Mouse (Mus musculus): ENCODE data around the gene Gse1.

DNA sequence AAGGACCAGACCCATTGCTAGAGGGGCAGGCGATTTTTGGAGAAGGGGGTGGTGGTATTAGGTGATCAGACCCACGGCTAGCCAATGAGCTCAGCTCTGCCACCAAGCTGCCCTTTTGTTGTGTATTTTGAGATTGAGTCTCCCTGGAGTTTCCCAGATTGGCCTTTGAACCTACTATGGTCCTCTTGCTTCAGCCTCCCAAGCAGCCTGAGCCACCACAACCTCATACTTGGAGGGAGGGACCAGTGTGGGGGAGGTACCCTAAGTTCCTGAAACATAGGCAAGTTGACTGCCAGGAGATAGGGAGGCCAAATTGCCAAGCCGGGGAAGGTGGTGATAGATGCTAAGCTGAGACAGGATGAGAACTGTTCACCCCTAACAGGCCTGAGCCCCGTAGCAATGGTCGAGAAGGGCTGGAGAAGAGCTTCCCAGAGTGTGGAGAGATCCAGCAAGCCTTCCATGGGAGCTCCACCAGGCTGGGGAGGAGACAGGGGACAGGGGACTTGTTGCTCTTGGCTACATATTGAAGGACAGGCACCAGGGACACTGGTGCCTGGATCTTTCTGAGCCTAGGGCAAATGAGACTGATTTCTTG is 282.7 kb downstream of the Gse1 start:
- no peak for TF ChIP-seq POLR2A (IDR thresholded peaks at IDR 0.05; ENCODE audit: low read depth, low read length)
- no peak for TF ChIP-seq CTCF (conservative IDR thresholded peaks at IDR 0.05; ENCODE audit: insufficient read depth, insufficient read length, low read depth, low read length)

Data from kidney, adult 2 months (tissue).